Mouse (Mus musculus): ENCODE data around the gene Fermt1. TPM values are rescaled to one million over a fixed set of nuclear protein-coding genes. Genes with fewer than 3 reads are reported as not detected.
A peak's percentile ranks its signal among the peaks of the same experiment; 100 is the strongest.

The Fermt1 gene
- polyA plus RNA-seq, 1 experiment from 2014 or later = not detected

DNA sequence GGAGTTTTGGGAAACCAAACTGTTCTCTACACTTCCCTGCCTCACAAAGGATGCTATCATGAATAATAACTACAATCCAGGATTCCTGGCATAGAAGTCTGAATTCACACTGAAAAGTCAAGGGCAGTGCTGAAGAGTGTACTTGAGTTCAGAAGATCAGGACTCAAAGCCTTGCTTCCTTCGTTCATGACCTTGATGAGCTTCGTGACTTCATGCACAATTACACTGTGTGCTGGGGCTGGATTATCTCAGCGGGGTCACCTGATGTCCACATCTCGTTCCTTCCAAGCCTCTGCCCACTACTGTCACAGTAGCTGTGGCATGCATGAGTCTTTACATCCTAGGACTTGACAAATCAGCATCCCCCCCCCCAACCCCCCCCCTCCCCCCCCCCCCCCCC, 44.1 kb downstream of the Fermt1 start:
- Histone ChIP-seq H3K27me3 (ENCODE audit: control insufficient read depth, insufficient read depth, low read length) (no peaks in the 10 kb centered on the region), H3K27ac (ENCODE audit: low read depth, low read length) (no peak overlapping the region), H3K9me3 (ENCODE audit: control insufficient read depth, low read length) (no peaks in the 10 kb centered on the region), H3K4me3 (ENCODE audit: low read depth, low read length) (no peak overlapping the region), H3K4me2 (ENCODE audit: low read depth, low read length) (no peak overlapping the region), H3K9ac (replicated peaks; ENCODE audit: low read depth, low read length) (no peak overlapping the region), H3K4me1 (ENCODE audit: control insufficient read depth, insufficient read depth, low read length) (no peaks in the 10 kb centered on the region), H3K36me3 (ENCODE audit: control insufficient read depth, insufficient read depth, low read length) (no peaks in the 10 kb centered on the region)
- ATAC-seq (ENCODE audit: low read depth) = no peak
- 80% methylated on average over 4 of the region's 4 CpGs for WGBS

DNA sequence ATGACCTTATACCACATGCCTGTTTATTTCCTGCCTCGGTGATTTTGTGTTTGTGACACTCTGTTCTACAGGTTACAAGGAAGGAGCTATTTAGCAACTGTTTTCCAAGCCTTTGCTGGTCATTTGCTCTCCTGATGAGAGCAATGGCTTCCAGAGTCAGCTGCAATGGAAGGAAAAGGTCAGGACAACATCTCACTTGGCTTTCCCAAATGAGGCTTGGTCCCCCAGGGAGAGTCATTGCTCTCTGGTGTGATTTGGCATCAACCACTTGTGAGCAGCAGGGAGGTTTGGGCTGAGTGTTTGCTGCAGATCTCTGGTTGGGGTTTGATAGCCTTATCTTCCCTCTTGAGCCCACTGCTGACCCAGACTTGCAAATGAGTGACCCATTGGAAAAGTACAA, 45.1 kb downstream of the Fermt1 start:
- Histone ChIP-seq H3K9ac (replicated peaks; ENCODE audit: low read depth, low read length) (no peak overlapping the region), H3K36me3 (ENCODE audit: control insufficient read depth, insufficient read depth, low read length) (no peaks in the 10 kb centered on the region), H3K9me3 (ENCODE audit: control insufficient read depth, low read length) (no peaks in the 10 kb centered on the region), H3K27me3 (ENCODE audit: control insufficient read depth, insufficient read depth, low read length) (no peaks in the 10 kb centered on the region), H3K4me2 (ENCODE audit: low read depth, low read length) (no peak overlapping the region), H3K4me3 (ENCODE audit: low read depth, low read length) (no peak overlapping the region), H3K27ac (ENCODE audit: low read depth, low read length) (no peak overlapping the region), H3K4me1 (ENCODE audit: control insufficient read depth, insufficient read depth, low read length) (no peaks in the 10 kb centered on the region)
- ATAC-seq (ENCODE audit: low read depth) = no peak
- 90% methylated on average over 1 of the region's 1 CpGs for WGBS

DNA sequence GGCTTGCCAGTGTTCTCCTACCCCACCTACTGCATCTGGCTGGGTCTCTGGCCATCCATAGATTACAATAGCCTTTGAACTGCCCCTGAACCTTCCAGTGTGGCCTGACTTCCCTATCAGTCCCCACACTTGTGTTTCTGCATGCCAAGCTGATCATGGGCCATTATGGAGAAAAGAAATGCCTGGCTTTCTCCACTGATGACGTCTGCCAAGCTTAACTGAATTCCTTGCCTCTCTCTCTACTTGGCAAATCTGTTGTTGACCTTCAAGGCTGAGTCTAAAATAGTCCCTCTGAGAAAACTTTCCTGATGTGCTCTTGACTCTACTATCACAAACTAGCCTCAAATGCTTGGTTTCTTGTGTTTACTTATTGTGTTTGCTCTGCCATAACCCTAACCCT, 47.5 kb downstream of the Fermt1 start:
- H3K27ac ChIP-seq (ENCODE audit: low read depth, low read length) = no peak overlapping the region
- no peak overlapping the region for H3K4me3 ChIP-seq (ENCODE audit: low read depth, low read length)
- no peak for ATAC-seq (ENCODE audit: low read depth)
- H3K36me3 ChIP-seq (ENCODE audit: control insufficient read depth, insufficient read depth, low read length) = no peaks in the 10 kb centered on the region
- no peaks in the 10 kb centered on the region for H3K4me1 ChIP-seq (ENCODE audit: control insufficient read depth, insufficient read depth, low read length)
- WGBS = 50% methylated on average over 1 of the region's 1 CpGs
- H3K9me3 ChIP-seq (ENCODE audit: control insufficient read depth, low read length) = no peaks in the 10 kb centered on the region
- no peak overlapping the region for H3K9ac ChIP-seq (replicated peaks; ENCODE audit: low read depth, low read length)
- H3K4me2 ChIP-seq (ENCODE audit: low read depth, low read length) = no peak overlapping the region
- no peaks in the 10 kb centered on the region for H3K27me3 ChIP-seq (ENCODE audit: control insufficient read depth, insufficient read depth, low read length)

DNA sequence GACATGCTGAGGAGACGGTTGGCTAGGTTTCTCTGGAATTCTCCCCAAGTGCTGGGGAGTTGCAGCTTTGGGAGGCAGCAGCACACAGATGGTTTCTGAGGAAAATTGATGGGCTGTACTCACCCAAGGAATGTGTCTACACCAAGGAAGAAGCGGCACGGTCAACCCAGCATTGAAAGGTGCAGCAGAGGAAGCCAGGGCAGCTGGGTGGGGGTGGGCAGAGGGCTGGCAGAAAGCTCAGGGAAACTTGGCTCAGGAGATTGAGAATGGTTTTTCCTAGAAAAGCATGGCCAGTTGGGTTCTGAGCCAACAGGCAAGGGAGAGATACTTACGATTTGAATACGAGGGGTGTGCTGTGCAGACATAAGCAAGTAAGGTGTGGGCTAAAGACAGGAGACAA, 51.9 kb downstream of the Fermt1 start:
- 86% methylated on average over 5 of the region's 5 CpGs for WGBS
- Histone ChIP-seq H3K9me3 (ENCODE audit: control insufficient read depth, low read length) (no peaks in the 10 kb centered on the region), H3K4me2 (ENCODE audit: low read depth, low read length) (no peak overlapping the region), H3K27me3 (ENCODE audit: control insufficient read depth, insufficient read depth, low read length) (no peaks in the 10 kb centered on the region), H3K9ac (replicated peaks; ENCODE audit: low read depth, low read length) (no peak overlapping the region), H3K4me1 (ENCODE audit: control insufficient read depth, insufficient read depth, low read length) (no peaks in the 10 kb centered on the region), H3K4me3 (ENCODE audit: low read depth, low read length) (no peak overlapping the region), H3K36me3 (ENCODE audit: control insufficient read depth, insufficient read depth, low read length) (no peaks in the 10 kb centered on the region), H3K27ac (ENCODE audit: low read depth, low read length) (no peak overlapping the region)
- ATAC-seq (ENCODE audit: low read depth) = no peak

DNA sequence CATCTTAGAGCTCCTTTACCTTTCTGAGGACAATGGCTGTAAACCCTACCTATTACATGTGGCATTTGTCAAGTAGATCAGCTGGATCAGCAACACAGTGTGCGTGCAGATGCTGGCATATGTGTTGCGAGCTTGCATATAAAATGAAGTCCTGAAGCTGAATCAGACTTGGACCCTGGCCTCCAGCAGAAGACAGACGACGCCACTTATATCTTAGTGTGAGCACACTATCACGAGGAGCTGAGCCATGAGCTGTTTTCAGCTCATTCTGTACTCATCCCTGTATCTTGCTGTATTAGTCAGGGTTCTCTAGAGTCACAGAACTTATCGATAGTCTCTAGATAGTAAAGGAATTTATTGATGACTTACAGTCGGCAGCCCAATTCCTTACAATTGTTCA, 60.4 kb downstream of the Fermt1 start:
- no peaks in the 10 kb centered on the region for H3K9me3 ChIP-seq (ENCODE audit: control insufficient read depth, low read length)
- no peak for ATAC-seq (ENCODE audit: low read depth)
- no peaks in the 10 kb centered on the region for H3K4me1 ChIP-seq (ENCODE audit: control insufficient read depth, insufficient read depth, low read length)
- H3K36me3 ChIP-seq (ENCODE audit: control insufficient read depth, insufficient read depth, low read length) = no peaks in the 10 kb centered on the region
- no peak overlapping the region for H3K9ac ChIP-seq (replicated peaks; ENCODE audit: low read depth, low read length)
- no peak overlapping the region for H3K27ac ChIP-seq (ENCODE audit: low read depth, low read length)
- peaks cover 4% of the 10 kb centered on the region; the same call in 1 of the 2 replicates for H3K27me3 ChIP-seq (ENCODE audit: control insufficient read depth, insufficient read depth, low read length)
- WGBS = 97% methylated on average over 6 of the region's 7 CpGs
- H3K4me3 ChIP-seq (ENCODE audit: low read depth, low read length) = no peak overlapping the region
- no peak overlapping the region for H3K4me2 ChIP-seq (ENCODE audit: low read depth, low read length)

DNA sequence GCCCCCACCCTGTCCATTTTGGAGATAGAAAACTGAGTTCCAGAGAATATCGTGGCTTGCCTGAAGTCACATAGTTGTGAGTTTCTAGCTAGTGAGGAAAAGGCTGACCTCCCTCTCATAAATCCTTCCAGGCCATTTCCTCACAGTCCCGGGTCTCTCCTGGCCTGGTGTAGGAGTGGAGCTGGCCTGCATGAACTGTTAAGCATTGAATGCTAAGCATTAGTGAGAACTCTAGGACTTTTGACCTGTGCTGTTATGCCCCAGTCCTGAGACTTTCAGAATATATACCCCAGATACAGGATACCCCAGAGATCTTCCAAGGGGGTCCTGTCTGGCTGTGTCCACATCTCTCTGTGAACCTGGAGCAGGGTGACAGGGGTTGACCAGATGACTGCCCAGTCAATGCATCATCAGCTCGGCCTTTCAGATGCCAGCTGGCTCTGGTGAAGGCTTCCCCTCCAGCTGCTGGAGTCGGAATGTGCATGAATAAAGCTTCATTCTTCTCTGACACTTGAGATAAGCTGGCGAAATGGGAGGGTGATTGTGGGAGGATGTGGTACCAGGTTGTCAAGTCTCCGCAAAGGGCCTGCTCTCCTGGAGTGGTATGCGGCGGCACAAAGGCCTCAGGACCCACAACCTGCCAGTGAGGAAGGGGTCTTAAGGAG, 61.3 kb downstream of the Fermt1 start:
- H3K27me3 ChIP-seq (ENCODE audit: control insufficient read depth, insufficient read depth, low read length) = peaks cover 4% of the 10 kb centered on the region; the same call in 1 of the 2 replicates
- H3K4me3 ChIP-seq (ENCODE audit: low read depth, low read length) = no peak overlapping the region
- no peaks in the 10 kb centered on the region for H3K9me3 ChIP-seq (ENCODE audit: control insufficient read depth, low read length)
- WGBS = 87% methylated on average over 8 of the region's 8 CpGs
- no peak overlapping the region for H3K9ac ChIP-seq (replicated peaks; ENCODE audit: low read depth, low read length)
- no peaks in the 10 kb centered on the region for H3K36me3 ChIP-seq (ENCODE audit: control insufficient read depth, insufficient read depth, low read length)
- no peak overlapping the region for H3K27ac ChIP-seq (ENCODE audit: low read depth, low read length)
- no peak for ATAC-seq (ENCODE audit: low read depth)
- H3K4me1 ChIP-seq (ENCODE audit: control insufficient read depth, insufficient read depth, low read length) = no peaks in the 10 kb centered on the region
- no peak overlapping the region for H3K4me2 ChIP-seq (ENCODE audit: low read depth, low read length)

DNA sequence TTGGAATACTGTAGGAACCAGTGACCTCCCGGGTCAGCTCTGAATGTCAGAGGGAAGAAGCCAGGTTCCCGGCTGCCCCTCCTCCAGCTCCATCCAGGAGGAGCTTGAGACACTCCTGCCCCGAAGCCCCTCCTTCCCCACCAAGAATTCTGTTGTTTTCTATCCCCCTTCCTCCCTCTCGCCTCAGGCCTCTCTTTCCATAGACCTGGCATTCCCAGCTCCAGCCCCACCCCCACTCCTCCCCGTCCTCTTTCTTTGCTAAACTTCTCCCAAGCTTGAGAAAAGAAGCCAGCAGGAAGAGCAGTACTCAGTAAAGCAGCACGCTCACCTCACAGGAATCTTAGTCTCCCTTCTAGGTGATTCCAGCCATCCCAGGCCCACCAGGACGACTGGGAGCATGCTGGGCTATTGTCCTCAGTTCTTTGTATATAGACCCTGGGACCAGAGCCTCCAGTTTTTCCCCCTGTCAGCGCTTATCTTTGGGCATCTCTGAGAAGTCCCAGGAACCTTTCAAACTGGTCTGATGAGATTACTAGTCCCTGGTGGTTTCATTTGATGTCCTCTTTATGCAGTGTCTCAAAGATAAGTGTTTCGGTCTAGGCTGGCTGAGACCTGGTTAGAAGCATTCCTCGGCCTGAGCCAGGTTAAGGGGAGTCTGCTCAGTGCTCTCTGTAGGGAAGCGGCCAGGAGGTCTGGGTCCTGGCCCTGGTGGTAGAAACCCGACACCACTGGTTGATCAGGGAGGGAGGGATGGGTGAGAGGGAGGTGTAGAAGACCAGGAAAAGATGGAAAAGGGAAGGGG, 64.7 kb downstream of the Fermt1 start, which contains the start of gene Lrrn4:
Gene Lrrn4 (minus strand): TSS at position 48 of the 802 bp plus-strand sequence.
- Histone ChIP-seq H3K9me3 (ENCODE audit: control insufficient read depth, low read length) (no peaks in the 10 kb centered on the region), H3K9ac (replicated peaks; ENCODE audit: low read depth, low read length) (peak within 1 kb of the TSS; percentile 57), H3K4me1 (ENCODE audit: control insufficient read depth, insufficient read depth, low read length) (0 out of 2 replicates have a peak, but pooled peaks cover 3% of the 10 kb centered on the region), H3K4me2 (ENCODE audit: low read depth, low read length) (peak within 1 kb of the TSS; percentile 99), H3K27ac (ENCODE audit: low read depth, low read length) (no peak within 1 kb of the TSS), H3K4me3 (ENCODE audit: low read depth, low read length) (peak within 1 kb of the TSS; percentile 47), H3K27me3 (ENCODE audit: control insufficient read depth, insufficient read depth, low read length) (peaks cover 15% of the 10 kb centered on the region), H3K36me3 (ENCODE audit: control insufficient read depth, insufficient read depth, low read length) (no peaks in the 10 kb centered on the region)
- WGBS = 7% methylated on average over 12 of the region's 12 CpGs
- no peak for ATAC-seq (ENCODE audit: low read depth)

DNA sequence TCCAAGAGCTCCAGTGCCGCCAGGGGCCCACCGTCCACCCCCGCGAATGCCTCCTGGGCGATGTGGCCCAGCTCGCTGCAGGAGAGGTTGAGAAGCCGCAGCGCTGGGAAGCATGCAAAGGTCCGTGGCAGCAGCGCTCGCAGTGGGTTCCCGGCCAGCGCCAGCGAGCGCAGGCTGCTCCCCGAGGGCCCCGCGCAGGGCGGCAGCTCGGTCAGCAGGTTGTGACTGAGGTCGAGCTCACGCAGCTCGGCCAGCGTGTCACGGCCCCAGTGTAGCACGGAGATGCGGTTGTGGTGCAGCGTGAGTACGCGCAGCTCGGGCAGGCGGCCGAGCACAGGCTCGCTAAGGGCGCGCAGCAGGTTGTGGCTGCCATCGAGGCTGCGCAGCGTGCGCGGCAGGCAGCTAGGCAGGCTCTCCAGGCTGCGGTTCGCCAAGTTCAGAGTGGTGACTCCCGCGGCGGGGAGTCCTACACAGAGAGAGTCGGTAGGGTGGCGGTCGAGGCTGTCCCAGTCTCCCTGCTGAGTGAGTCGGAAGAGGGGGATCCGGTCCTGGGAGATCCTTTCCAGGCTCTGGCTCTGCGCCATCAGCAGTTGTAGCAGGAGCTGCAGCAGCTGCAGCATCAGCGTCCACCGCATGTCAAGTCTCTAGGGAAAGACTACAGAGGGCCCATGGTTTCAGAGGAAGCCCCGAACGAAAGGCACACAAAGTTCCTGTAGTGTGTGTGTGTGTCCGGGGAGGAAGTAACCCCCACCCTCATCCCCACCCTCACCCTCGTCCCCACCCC, 66.3 kb downstream of the Fermt1 start:
- H3K36me3 ChIP-seq (ENCODE audit: control insufficient read depth, insufficient read depth, low read length) = no peaks in the 10 kb centered on the region
- ATAC-seq (ENCODE audit: low read depth) = peak; percentile 87
- peak overlapping the region; percentile 99 for H3K4me2 ChIP-seq (ENCODE audit: low read depth, low read length)
- peak overlapping the region; percentile 47 for H3K4me3 ChIP-seq (ENCODE audit: low read depth, low read length)
- H3K9me3 ChIP-seq (ENCODE audit: control insufficient read depth, low read length) = no peaks in the 10 kb centered on the region
- 0 out of 2 replicates have a peak, but pooled peaks cover 3% of the 10 kb centered on the region for H3K4me1 ChIP-seq (ENCODE audit: control insufficient read depth, insufficient read depth, low read length)
- peak overlapping the region; percentile 57 for H3K9ac ChIP-seq (replicated peaks; ENCODE audit: low read depth, low read length)
- H3K27me3 ChIP-seq (ENCODE audit: control insufficient read depth, insufficient read depth, low read length) = peaks cover 15% of the 10 kb centered on the region
- WGBS = under 1% methylated on average over 57 of the region's 58 CpGs
- no peak overlapping the region for H3K27ac ChIP-seq (ENCODE audit: low read depth, low read length)

Data from neural tube, embryonic 14.5 days (tissue).